Mouse (Mus musculus) embryonic facial prominence, embryonic 14.5 days (tissue): ENCODE results near the gene Thbd. TPM values are rescaled to one million over a fixed set of nuclear protein-coding genes. Genes with fewer than 3 reads are reported as not detected.

Source experiments
- ATAC-seq: fragments of 200-750 bp; cut with Nextera tagmentation; 2 replicates; pipeline ENCODE4 v1.8.0; 2017; ENCODE audit warnings: low read depth, moderate number of reproducible peaks, moderate TSS enrichment
- DNase-seq: peaks from one replicate; pipeline ENCODE4 v3.0.0-alpha.2; 2015; ENCODE audit warnings: low spot score
- H3K27ac ChIP-seq: fragments of 300-500 bp; sonication (generic); replicated peaks from 2 replicates; pipeline ENCODE4 v1.5.1; 2014; ENCODE audit warnings: low read depth, mild to moderate bottlenecking, low read length, moderate library complexity
- H3K27me3 ChIP-seq: fragments of 300-500 bp; sonication (generic); replicated peaks from 2 replicates; pipeline ENCODE4 v1.6.1; 2014; ENCODE audit warnings: low read length; ENCODE audit not compliant: control insufficient read depth, insufficient read depth
- H3K36me3 ChIP-seq: fragments of 300-500 bp; sonication (generic); 2 replicates; pipeline ENCODE4 v1.6.1; 2014; ENCODE audit warnings: low read length, mixed read lengths; ENCODE audit not compliant: control insufficient read depth, insufficient read depth
- H3K4me1 ChIP-seq: fragments of 300-500 bp; sonication (generic); 2 replicates; pipeline ENCODE4 v1.6.1; 2014; ENCODE audit warnings: antibody characterized with exemption, low read length; ENCODE audit not compliant: control insufficient read depth, insufficient read depth
- H3K4me2 ChIP-seq: fragments of 300-500 bp; sonication (generic); 2 replicates; pipeline ENCODE4 v1.6.1; 2014; ENCODE audit warnings: low read depth, mild to moderate bottlenecking, low read length, moderate library complexity, mixed read lengths
- H3K4me3 ChIP-seq: fragments of 300-500 bp; sonication (generic); 2 replicates; pipeline ENCODE4 v1.5.1; 2014; ENCODE audit warnings: low read depth, mild to moderate bottlenecking, low read length
- H3K9ac ChIP-seq: fragments of 300-500 bp; sonication (generic); 2 replicates; pipeline ENCODE4 v1.6.1; 2014; ENCODE audit warnings: low read depth, mild to moderate bottlenecking, low read length, moderate library complexity, mixed read lengths
- H3K9me3 ChIP-seq: fragments of 300-500 bp; sonication (generic); 2 replicates; pipeline ENCODE4 v1.6.1; 2016; ENCODE audit warnings: low read length; ENCODE audit not compliant: control insufficient read depth
- WGBS: fragments of 180-500 bp; shearing (Covaris S2); extraction: QIAGEN DNeasy Blood & Tissue Kit; methylation state at CpG from one replicate; pipeline ENCODE4 v1.1.7; 2014; 5-methylcytosine and 5-hydroxymethylcytosine counted together
- polyA plus RNA-seq: library from polyadenylated mRNA; unstranded; fragments of >200 nt; fragmentation: Nextera tagmentation; extraction: Ambion mirVana; gene quantifications from 2 replicates; pipeline ENCODE4 v1.2.1, GENCODE M21; 2014

Thbd gene
- polyA plus RNA-seq, 1 experiment from 2014 or later = 31.4 TPM

DNA sequence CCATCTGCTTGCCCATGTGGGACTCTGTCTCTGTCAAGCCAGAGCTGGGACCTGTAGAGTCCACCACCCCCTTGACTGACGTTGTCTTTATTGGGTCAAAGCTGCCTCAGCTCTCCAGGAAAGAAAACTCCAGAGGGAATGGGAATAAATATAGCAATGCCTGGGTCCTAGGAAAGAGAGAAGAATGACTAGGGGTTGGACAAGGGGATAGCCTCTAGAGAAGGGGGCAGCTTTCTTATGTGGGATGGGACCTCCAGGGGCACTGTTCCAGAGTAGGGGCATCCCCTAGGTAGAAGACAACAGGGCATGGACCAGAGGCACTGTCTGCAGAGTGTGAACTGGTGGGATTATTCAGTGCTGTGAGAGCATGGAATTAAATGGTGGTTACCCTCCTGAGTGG lies 1.8 kb upstream of the Thbd start:
- H3K27me3 ChIP-seq = peaks cover 41% of the 10 kb centered on the region
- H3K4me1 ChIP-seq = peaks cover 17% of the 10 kb centered on the region; the same call in 1 of the 2 replicates
- H3K27ac ChIP-seq = no peak overlapping the region
- ATAC-seq (no peak), DNase-seq (no peak)
- no peak overlapping the region for H3K9ac ChIP-seq
- no peak overlapping the region for H3K4me2 ChIP-seq
- 88% methylated on average over 1 of the region's 1 CpGs for WGBS
- no peaks in the 10 kb centered on the region for H3K9me3 ChIP-seq
- no peak overlapping the region for H3K4me3 ChIP-seq
- no peaks in the 10 kb centered on the region for H3K36me3 ChIP-seq

DNA sequence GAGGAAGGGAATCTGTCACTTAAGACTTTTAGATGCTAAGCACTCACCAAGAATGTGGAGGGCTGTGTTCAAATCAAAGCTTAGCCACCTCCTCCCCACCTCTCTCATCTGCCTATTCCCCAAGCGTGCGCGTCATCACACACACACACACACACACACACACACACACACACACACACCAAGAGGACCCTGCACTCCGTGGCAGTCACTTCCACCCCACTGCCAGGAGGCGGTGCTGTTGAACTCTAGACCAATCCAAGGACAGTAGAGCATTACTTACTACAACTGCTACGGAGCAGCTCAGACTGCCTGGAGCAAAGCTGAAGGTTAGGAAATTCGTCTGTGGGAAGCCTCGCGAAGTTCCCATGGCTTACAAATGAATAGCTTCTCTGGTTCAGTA lies 1.2 kb upstream of the Thbd start:
- 23% methylated on average over 9 of the region's 9 CpGs for WGBS
- H3K27me3 ChIP-seq = peaks cover 48% of the 10 kb centered on the region

DNA sequence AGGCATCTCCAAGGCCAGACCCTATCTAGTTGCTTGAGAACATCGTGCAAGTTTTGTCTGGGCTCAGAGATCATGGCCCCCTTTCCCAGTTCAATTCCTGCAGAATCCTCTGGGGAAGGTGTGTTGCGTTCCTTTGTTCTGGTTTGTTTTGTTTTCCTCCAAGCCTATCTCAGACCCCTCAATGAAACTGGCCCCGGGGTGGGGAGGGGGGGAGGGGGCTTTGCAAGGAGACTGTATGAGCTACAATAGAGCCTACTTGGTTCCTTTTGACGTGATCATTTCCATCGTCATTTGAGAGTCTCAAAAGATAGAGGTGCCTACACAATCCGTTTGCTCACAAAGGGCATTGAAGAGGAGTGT lies 753 bp upstream of the Thbd start:
- WGBS = 13% methylated on average over 6 of the region's 6 CpGs
- DNase-seq (no peak), ATAC-seq (no peak)
- Histone ChIP-seq H3K27ac (no peak overlapping the region), H3K4me3 (0 out of 2 replicates have a peak overlapping the region, but pooled peaks have one; percentile 43), H3K36me3 (no peaks in the 10 kb centered on the region), H3K4me2 (peak overlapping the region; percentile 78), H3K4me1 (peaks cover 17% of the 10 kb centered on the region; the same call in 1 of the 2 replicates), H3K9me3 (no peaks in the 10 kb centered on the region), H3K27me3 (peaks cover 50% of the 10 kb centered on the region), H3K9ac (no peak overlapping the region)

More for the DNA sequence above, 1.2 kb upstream of the Thbd start:
- Histone ChIP-seq H3K9me3 (no peaks in the 10 kb centered on the region), H3K4me2 (no peak overlapping the region), H3K4me1 (peaks cover 17% of the 10 kb centered on the region; the same call in 1 of the 2 replicates), H3K9ac (no peak overlapping the region), H3K36me3 (no peaks in the 10 kb centered on the region), H3K27ac (no peak overlapping the region), H3K4me3 (no peak overlapping the region)
- ATAC-seq (peak; percentile 86), DNase-seq (peak; percentile 79)

DNA sequence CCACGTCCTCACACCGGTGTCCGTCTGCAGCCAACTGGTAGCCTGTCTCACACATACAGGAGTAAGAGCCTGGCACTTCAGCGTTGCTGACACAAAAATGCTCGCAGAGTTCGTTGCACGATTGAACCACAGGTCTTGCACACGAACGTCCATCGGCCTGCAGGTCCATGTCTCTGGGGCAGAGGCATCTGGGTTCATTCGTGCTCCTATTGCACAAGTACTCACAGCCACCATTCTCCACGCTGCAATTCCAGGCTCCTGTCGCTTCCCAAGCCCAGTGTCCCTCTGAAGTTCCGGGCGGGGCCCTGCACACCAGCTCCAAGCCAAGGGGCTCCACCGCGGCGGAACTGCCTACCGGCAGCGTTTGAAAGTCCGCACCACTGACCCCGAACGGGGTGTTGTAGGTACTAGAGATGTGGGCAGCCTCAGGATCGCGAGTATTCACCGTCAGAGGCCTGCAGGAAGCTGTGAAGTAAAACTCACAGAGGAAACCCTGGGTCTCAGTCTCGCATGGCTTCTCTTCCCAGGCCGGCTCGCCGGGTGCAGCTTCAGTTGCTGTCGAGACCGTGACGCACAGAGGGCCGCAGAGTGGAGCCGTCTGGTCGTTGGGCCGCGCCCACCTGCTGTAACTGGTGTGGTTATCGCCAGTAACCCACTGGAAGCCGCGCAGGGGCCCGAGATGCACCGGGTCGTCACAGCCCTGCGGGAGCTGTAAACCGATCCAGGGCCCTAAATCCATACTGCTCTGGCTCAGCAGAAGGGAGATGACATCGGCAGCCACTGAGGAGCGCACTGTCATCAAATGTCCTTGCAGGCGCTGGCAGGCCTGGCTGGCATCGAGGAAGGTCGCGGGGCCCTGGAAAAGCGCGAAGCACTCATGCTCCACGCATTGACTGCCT lies 768 bp downstream of the Thbd start:
- peak; percentile 32; the same call in 1 of the 2 replicates for ATAC-seq
- Histone ChIP-seq H3K27ac (no peak overlapping the region), H3K36me3 (no peaks in the 10 kb centered on the region), H3K9me3 (no peaks in the 10 kb centered on the region), H3K4me3 (peak overlapping the region; percentile 43), H3K9ac (peak overlapping the region; percentile 61), H3K27me3 (peaks cover 54% of the 10 kb centered on the region), H3K4me2 (peak overlapping the region; percentile 78), H3K4me1 (peaks cover 17% of the 10 kb centered on the region; the same call in 1 of the 2 replicates)
- WGBS = 5% methylated on average over 55 of the region's 55 CpGs
- no peak for DNase-seq

DNA sequence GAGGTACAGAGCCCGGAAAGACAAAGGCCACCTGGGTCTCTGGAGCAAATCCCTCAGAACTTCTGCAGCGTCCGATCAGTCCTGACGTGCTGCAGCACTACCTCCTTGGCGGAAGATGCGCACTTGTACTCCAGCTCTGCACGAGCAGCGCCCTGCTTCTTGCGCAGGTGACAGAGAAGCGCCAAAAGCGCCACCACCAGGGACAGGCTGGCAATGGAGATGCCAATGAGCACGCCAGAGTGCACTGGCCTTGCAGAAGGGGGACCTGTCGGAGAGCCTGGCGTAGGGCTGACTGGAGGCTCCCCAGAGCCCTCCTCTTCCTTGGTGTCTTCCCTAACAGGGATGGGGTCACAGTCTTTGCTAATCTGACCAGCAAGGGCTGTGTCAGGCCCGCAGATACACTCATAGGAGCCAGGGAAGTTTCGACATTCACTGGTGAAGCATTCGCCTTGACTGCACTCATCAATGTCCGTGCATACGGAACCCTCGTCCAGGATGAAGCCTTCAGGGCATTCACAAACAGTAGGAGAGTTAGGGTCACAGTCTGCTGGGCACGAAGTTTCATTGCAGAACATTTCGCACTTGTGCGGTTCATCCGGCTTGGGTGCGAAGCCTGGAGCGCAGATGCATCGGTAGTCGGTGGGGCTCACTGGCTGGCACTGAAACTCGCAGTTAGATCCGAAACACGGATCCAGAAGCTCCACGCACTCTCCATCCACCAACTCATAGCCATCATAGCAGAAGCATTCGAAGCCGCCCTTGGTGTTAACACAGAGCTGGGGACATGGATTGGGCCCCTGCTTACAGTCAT lies 1.6 kb downstream of the Thbd start:
- Histone ChIP-seq H3K27ac (no peak overlapping the region), H3K36me3 (no peaks in the 10 kb centered on the region), H3K9ac (peak overlapping the region; percentile 61), H3K4me2 (peak overlapping the region; percentile 78), H3K9me3 (no peaks in the 10 kb centered on the region), H3K4me3 (peak overlapping the region; percentile 43), H3K4me1 (peaks cover 17% of the 10 kb centered on the region; the same call in 1 of the 2 replicates), H3K27me3 (peaks cover 54% of the 10 kb centered on the region)
- 18% methylated on average over 34 of the region's 34 CpGs for WGBS
- ATAC-seq (no peak), DNase-seq (peak; percentile 58)

DNA sequence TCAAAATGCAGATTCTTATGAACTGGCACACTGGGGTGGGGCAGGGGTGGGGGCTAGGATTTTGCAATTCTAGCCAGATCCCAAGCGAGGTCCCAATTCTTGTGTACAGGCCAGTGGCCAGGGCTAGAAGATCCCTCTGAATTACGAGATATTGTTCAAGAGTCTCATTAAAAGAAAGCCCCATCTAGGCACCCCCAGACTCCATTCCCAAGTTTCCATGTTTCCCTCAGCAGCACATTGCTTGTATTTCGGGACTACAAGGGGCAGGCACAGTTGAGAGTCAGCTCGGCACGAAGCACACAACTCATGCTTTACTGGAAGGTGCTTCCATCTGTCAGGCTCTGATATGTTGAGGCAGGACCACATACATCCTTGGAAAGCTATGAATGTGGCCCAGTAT lies 3.1 kb downstream of the Thbd start:
- Histone ChIP-seq H3K27me3 (peaks cover 54% of the 10 kb centered on the region), H3K4me3 (peak overlapping the region; percentile 3), H3K4me2 (peak overlapping the region; percentile 34), H3K36me3 (no peaks in the 10 kb centered on the region), H3K9me3 (no peaks in the 10 kb centered on the region), H3K4me1 (peaks cover 17% of the 10 kb centered on the region; the same call in 1 of the 2 replicates), H3K9ac (no peak overlapping the region), H3K27ac (no peak overlapping the region)
- ATAC-seq = no peak
- no peak for DNase-seq
- WGBS = 58% methylated on average over 5 of the region's 5 CpGs

DNA sequence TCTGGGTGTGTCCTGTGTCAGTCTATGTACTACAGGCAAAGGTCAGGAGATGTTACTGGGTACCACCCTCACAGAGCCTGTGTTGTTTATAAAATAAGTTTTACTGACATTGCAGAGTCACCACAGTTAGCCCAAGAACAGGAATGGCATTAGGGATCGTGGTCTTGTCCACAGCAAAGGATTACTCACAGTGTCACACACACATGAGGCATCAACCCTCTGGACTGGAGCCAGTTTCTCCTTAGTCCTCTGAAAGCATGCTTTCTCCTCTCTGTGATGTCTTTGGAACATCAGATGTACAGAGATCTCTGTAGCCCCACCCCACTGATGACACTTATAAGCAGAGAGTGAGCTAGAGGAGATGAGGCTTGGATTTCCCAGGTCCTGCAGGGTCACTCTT lies 5.8 kb downstream of the Thbd start:
- H3K4me1 ChIP-seq = peaks cover 11% of the 10 kb centered on the region; the same call in 1 of the 2 replicates
- 73% methylated on average over 1 of the region's 1 CpGs for WGBS
- no peak overlapping the region for H3K27ac ChIP-seq
- peaks cover 36% of the 10 kb centered on the region for H3K27me3 ChIP-seq
- H3K9ac ChIP-seq = no peak overlapping the region
- DNase-seq = no peak
- no peaks in the 10 kb centered on the region for H3K9me3 ChIP-seq
- no peak overlapping the region for H3K4me2 ChIP-seq
- no peak overlapping the region for H3K4me3 ChIP-seq
- H3K36me3 ChIP-seq = no peaks in the 10 kb centered on the region
- no peak for ATAC-seq

DNA sequence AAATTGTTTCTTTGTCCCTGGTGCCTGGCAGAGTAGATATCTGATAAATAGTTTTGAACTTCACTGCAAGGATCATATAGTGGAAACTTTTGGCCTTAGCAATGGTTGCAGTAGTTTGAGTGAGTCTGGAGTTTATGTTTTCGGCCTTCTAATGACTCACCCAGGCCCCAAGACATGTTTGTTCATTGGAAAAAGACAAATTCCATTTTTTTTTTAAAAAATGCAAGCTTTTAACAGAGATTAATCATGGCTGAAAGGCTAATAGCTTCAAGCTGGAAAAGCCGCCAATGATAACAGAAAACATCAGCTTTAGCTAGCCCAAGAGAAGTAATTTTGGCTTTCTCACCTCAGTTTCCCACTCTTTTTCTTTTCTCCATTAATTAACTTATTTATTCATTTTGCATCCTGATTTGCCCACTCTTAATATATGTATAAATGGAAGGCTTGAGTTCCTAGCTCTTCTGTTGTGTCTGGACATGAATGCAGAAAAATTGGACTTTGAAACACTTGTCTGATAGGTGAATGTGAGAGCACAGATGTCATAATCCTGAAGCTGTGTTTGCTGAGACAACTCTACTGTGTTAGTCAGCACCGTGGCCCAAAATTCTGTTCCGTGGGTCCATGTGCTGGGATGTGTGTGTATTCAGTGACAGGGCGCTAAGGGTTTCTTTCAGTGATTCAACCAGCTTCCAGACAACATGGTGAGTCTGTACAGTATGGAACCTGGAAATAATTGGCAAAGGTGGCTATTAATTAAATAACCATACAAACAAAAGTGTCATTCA lies 8.9 kb downstream of the Thbd start:
- Histone ChIP-seq H3K4me1 (peaks cover 17% of the 10 kb centered on the region; the same call in 1 of the 2 replicates), H3K27me3 (peaks cover 30% of the 10 kb centered on the region), H3K4me3 (no peak overlapping the region), H3K36me3 (no peaks in the 10 kb centered on the region), H3K27ac (no peak overlapping the region), H3K9me3 (no peaks in the 10 kb centered on the region), H3K9ac (no peak overlapping the region), H3K4me2 (no peak overlapping the region)
- ATAC-seq = no peak
- DNase-seq = no peak
- 81% methylated on average over 5 of the region's 5 CpGs for WGBS
